Mouse (Mus musculus) CH12.LX (cell line): ENCODE measurements around the gene Slc16a5. TPM values are rescaled to one million over a fixed set of nuclear protein-coding genes. Genes with fewer than 3 reads are reported as not detected.
A peak's percentile ranks its signal among the peaks of the same experiment; 100 is the strongest.

Source experiments
- DNase-seq: peaks from one replicate; pipeline ENCODE4 v3.0.0-alpha.2; 2013; ENCODE audit errors: extremely low read depth
- H3K27ac ChIP-seq: 2 replicates; pipeline ENCODE4 v1.5.1; 2012; ENCODE audit warnings: low read depth, mild to moderate bottlenecking, control low read depth, moderate library complexity; ENCODE audit not compliant: insufficient read depth
- H3K27me3 ChIP-seq: replicated peaks from 2 replicates; pipeline ENCODE3; 2012; ENCODE audit warnings: inconsistent platforms
- H3K36me3 ChIP-seq, 2 experiments: replicated peaks in 1 of 2; 2 replicates each; pipeline versions ENCODE3 to v1.6.1; 2012; ENCODE audit warnings: inconsistent platforms in 1 of 2, low read length in 1 of 2, mild to moderate bottlenecking in 1 of 2, mixed read lengths in 1 of 2, moderate library complexity in 1 of 2; ENCODE audit not compliant: control insufficient read depth in 1 of 2, insufficient read depth in 1 of 2
- H3K4me1 ChIP-seq, 2 experiments: 2 replicates each; pipeline ENCODE4 v1.6.1; 2012; ENCODE audit warnings: inconsistent platforms in 1 of 2, moderate library complexity in 1 of 2; ENCODE audit not compliant: insufficient read depth in 2 of 2, control insufficient read depth in 1 of 2
- H3K4me2 ChIP-seq: 2 replicates; pipeline ENCODE4 v1.6.1; 2012; ENCODE audit warnings: low read depth, mild to moderate bottlenecking, control low read depth; ENCODE audit not compliant: poor library complexity, insufficient read depth, severe bottlenecking
- H3K4me3 ChIP-seq, 3 experiments: fragments of 150-350 bp in 1 of 3; sonication (generic) in 1 of 3; replicated peaks in 1 of 3; 2 replicates each; pipeline versions ENCODE3 to v1.5.1; 2011 to 2012; ENCODE audit warnings: low read depth in 2 of 3, low read length in 2 of 3, mild to moderate bottlenecking in 2 of 3, moderate library complexity in 2 of 3, control low read depth in 1 of 3, improper control_type of control experiment in 1 of 3, inconsistent platforms in 1 of 3, mixed read lengths in 1 of 3; ENCODE audit not compliant: poor library complexity in 1 of 3
- H3K79me2 ChIP-seq: replicated peaks from 2 replicates; pipeline ENCODE4 v1.6.1; 2012; ENCODE audit warnings: mild to moderate bottlenecking, moderate library complexity; ENCODE audit not compliant: control insufficient read depth, poor library complexity, insufficient read depth, severe bottlenecking; ENCODE audit errors: extremely low read depth
- H3K9ac ChIP-seq: 2 replicates; pipeline ENCODE4 v1.6.1; 2012; ENCODE audit warnings: low read depth, mild to moderate bottlenecking, control low read depth, moderate library complexity; ENCODE audit not compliant: insufficient read depth
- H3K9me3 ChIP-seq: replicated peaks from 2 replicates; pipeline ENCODE3; 2012; ENCODE audit warnings: low read length, inconsistent platforms, mixed read lengths
- BHLHE40 ChIP-seq: IDR thresholded peaks from 2 replicates; pipeline ENCODE4 v1.6.1; 2011; ENCODE audit warnings: mild to moderate bottlenecking, low read depth, low read length, improper control_type of control experiment
- CHD1 ChIP-seq: IDR thresholded peaks from 2 replicates; pipeline ENCODE4 v1.6.1; 2012; ENCODE audit warnings: low read depth, low read length, improper control_type of control experiment, inconsistent platforms
- CTCF ChIP-seq, 2 experiments: IDR thresholded peaks in 1 of 2; conservative IDR thresholded peaks in 1 of 2; 2 replicates each; pipeline ENCODE4 v1.5.1; 2011 to 2012; ENCODE audit warnings: low read depth in 2 of 2, low read length in 2 of 2, improper control_type of control experiment in 1 of 2, inconsistent platforms in 1 of 2, mild to moderate bottlenecking in 1 of 2, moderate library complexity in 1 of 2
- E2F4 ChIP-seq: IDR thresholded peaks from 2 replicates; pipeline ENCODE4 v1.6.1; 2011; ENCODE audit warnings: low read depth, low read length, improper control_type of control experiment; ENCODE audit not compliant: insufficient replicate concordance
- EP300 ChIP-seq: IDR thresholded peaks from 2 replicates; pipeline ENCODE4 v1.6.1; 2011; ENCODE audit warnings: low read length, improper control_type of control experiment
- ETS1 ChIP-seq: conservative IDR thresholded peaks from 2 replicates; pipeline ENCODE4 v1.6.1; 2012; ENCODE audit warnings: low read depth, mild to moderate bottlenecking, inconsistent platforms, low read length, improper control_type of control experiment, moderate library complexity
- GABPA ChIP-seq: IDR thresholded peaks from 2 replicates; pipeline ENCODE4 v1.6.1; 2012; ENCODE audit warnings: low read depth, low read length, improper control_type of control experiment, inconsistent platforms; ENCODE audit not compliant: insufficient replicate concordance
- IRF4 ChIP-seq: IDR thresholded peaks from 2 replicates; pipeline ENCODE4 v1.6.1; 2014; ENCODE audit warnings: low read depth, mild to moderate bottlenecking, inconsistent platforms, low read length, improper control_type of control experiment
- KAT2A ChIP-seq: IDR thresholded peaks from 2 replicates; pipeline ENCODE4 v1.6.1; 2012; ENCODE audit warnings: low read length, improper control_type of control experiment, inconsistent platforms; ENCODE audit not compliant: insufficient replicate concordance
- MAFK ChIP-seq: IDR thresholded peaks from 2 replicates; pipeline ENCODE4 v1.6.1; 2011; ENCODE audit warnings: low read length, improper control_type of control experiment; ENCODE audit not compliant: insufficient replicate concordance
- MAX ChIP-seq: IDR thresholded peaks from 2 replicates; pipeline ENCODE4 v1.6.1; 2011; ENCODE audit warnings: low read length, improper control_type of control experiment
- MEF2A ChIP-seq: IDR thresholded peaks from 2 replicates; pipeline ENCODE4 v1.6.1; 2014; ENCODE audit warnings: low read depth, mild to moderate bottlenecking, inconsistent platforms, low read length, improper control_type of control experiment, borderline replicate concordance
- MXI1 ChIP-seq: IDR thresholded peaks from 2 replicates; pipeline ENCODE4 v1.6.1; 2011; ENCODE audit warnings: mild to moderate bottlenecking, low read depth, low read length, improper control_type of control experiment
- MYC ChIP-seq: IDR thresholded peaks from 2 replicates; pipeline ENCODE4 v1.6.1; 2011; ENCODE audit warnings: low read depth, mild to moderate bottlenecking, improper control_type of control experiment, low read length
- NELFE ChIP-seq: IDR thresholded peaks from 2 replicates; pipeline ENCODE4 v1.6.1; 2011; ENCODE audit warnings: low read depth, low read length, improper control_type of control experiment
- NRF1 ChIP-seq: IDR thresholded peaks from 2 replicates; pipeline ENCODE4 v1.6.1; 2014; ENCODE audit warnings: low read depth, mild to moderate bottlenecking, inconsistent platforms, low read length, improper control_type of control experiment, moderate library complexity
- POLR2AphosphoS2 ChIP-seq: IDR thresholded peaks from 2 replicates; pipeline ENCODE4 v1.6.1; 2011; ENCODE audit warnings: low read depth, low read length, improper control_type of control experiment
- RAD21 ChIP-seq: IDR thresholded peaks from 2 replicates; pipeline ENCODE4 v1.6.1; 2011; ENCODE audit warnings: low read depth, mild to moderate bottlenecking, low read length, improper control_type of control experiment, moderate library complexity
- RCOR1 ChIP-seq: conservative IDR thresholded peaks from 2 replicates; pipeline ENCODE4 v1.6.1; 2012; ENCODE audit warnings: low read depth, mild to moderate bottlenecking, inconsistent platforms, low read length, improper control_type of control experiment
- SIN3A ChIP-seq: IDR thresholded peaks from 2 replicates; pipeline ENCODE4 v1.6.1; 2012; ENCODE audit warnings: low read length, improper control_type of control experiment, inconsistent platforms
- TBP ChIP-seq: conservative IDR thresholded peaks from 2 replicates; pipeline ENCODE4 v1.6.1; 2011; ENCODE audit warnings: low read depth, low read length, improper control_type of control experiment
- TCF12 ChIP-seq: IDR thresholded peaks from 2 replicates; pipeline ENCODE4 v1.6.1; 2014; ENCODE audit warnings: low read depth, mild to moderate bottlenecking, inconsistent platforms, low read length, improper control_type of control experiment
- UBTF ChIP-seq: IDR thresholded peaks from 2 replicates; pipeline ENCODE4 v1.6.1; 2012; ENCODE audit warnings: low read depth, mild to moderate bottlenecking, inconsistent platforms, low read length, improper control_type of control experiment, moderate library complexity
- USF1 ChIP-seq: IDR thresholded peaks from 2 replicates; pipeline ENCODE4 v1.6.1; 2014; ENCODE audit warnings: low read depth, mild to moderate bottlenecking, inconsistent platforms, low read length, improper control_type of control experiment
- USF2 ChIP-seq: conservative IDR thresholded peaks from 2 replicates; pipeline ENCODE4 v1.6.1; 2011; ENCODE audit warnings: low read depth, low read length, improper control_type of control experiment
- ZMIZ1 ChIP-seq: IDR thresholded peaks from 2 replicates; pipeline ENCODE4 v1.6.1; 2012; ENCODE audit warnings: low read depth, mild to moderate bottlenecking, inconsistent platforms, low read length, improper control_type of control experiment
- dilution Hi-C: fragments of 300-500 bp; cut with MboI; formaldehyde crosslinking; loops from 2 replicates; pipeline ENCODE4 v1.14.3; 2020; ENCODE audit warnings: low sequenced_read_pairs; ENCODE audit not compliant: extremely low pct_unique_long_range_greater_than_20kb, extremely low pct_ligation_motif_present
- in situ Hi-C: fragments of 300-500 bp; cut with MboI; formaldehyde crosslinking; loops from 3 replicates; pipeline ENCODE4 v1.14.3; 2019; ENCODE audit warnings: low sequenced_read_pairs, low pct_ligation_motif_present, low pct_unique_long_range_greater_than_20kb, mixed read lengths
- polyA plus RNA-seq: library from polyadenylated mRNA; unstranded; fragments of >175 nt; gene quantifications from 2 replicates; pipeline ENCODE4 v1.2.1, GENCODE M21; 2012; ENCODE audit warnings: low read depth; ENCODE audit not compliant: insufficient read length
- total RNA-seq, 2 experiments: library from RNA; depleted of rRNA; stranded (reverse); fragments of 300-350 nt in 1 of 2; fragments of >200 nt in 1 of 2; gene quantifications; 2 replicates each; pipeline ENCODE4 v1.2.3; 2012 to 2014

Gene Slc16a5
- total and polyA plus RNA-seq, 3 experiments: 0.51 to 0.71 TPM; not detected in 1

DNA sequence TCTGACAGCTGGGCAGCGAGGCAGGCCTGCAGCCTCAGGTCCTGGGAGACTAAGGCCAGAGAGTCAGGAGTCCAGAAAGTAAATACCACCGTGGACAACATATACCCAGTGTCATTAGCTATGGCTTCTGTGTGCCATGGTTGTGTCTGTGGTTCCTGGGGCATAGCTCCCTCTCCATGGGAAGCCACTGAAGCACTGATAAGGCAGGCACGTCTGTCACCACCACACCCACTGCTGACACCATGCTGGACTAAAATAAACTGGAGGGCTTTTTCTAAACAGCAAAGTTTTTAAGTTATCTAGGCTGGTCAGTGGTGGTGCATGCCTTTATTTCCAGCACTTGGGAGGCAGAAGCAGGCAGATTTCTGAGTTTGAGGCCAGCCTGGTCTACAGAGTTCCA is 44.3 kb downstream of the Slc16a5 start:
- Histone ChIP-seq H3K79me2 (peaks cover 90% of the 10 kb centered on the region), H3K27ac (0 out of 2 replicates have a peak overlapping the region, but pooled peaks have one; percentile 6), H3K27me3 (no peaks in the 10 kb centered on the region), H3K4me1 (peaks cover 36 to 69% of the 10 kb centered on the region in 2 experiments), H3K36me3 (peaks cover 23 to 75% of the 10 kb centered on the region in 2 experiments), H3K4me2 (no peak overlapping the region), H3K4me3 (no peak overlapping the region), H3K9me3 (no peaks in the 10 kb centered on the region), H3K9ac (no peak overlapping the region)
- in situ Hi-C loops (loop anchor here (10.0 kb wide), 1 partner anchor 208 kb away; no protein-coding TSS in a partner anchor), dilution Hi-C loops (no loop called here)
- DNase-seq: no peak
- no peak for TF ChIP-seq GABPA
- no peak for TF ChIP-seq EP300
- no peak for TF ChIP-seq CTCF (conservative IDR thresholded peaks at IDR 0.05 in 1 of 2, IDR thresholded peaks at IDR 0.05 in 1 of 2; ENCODE audit: low read depth in 2 of 2, low read length in 2 of 2)
- TF ChIP-seq CHD1: no peak
- TF ChIP-seq IRF4: no peak
- TF ChIP-seq USF2: no peak
- TF ChIP-seq E2F4: no peak
- TF ChIP-seq RAD21: no peak
- no peak for TF ChIP-seq NRF1
- no peak for TF ChIP-seq TBP
- no peak for TF ChIP-seq USF1

DNA sequence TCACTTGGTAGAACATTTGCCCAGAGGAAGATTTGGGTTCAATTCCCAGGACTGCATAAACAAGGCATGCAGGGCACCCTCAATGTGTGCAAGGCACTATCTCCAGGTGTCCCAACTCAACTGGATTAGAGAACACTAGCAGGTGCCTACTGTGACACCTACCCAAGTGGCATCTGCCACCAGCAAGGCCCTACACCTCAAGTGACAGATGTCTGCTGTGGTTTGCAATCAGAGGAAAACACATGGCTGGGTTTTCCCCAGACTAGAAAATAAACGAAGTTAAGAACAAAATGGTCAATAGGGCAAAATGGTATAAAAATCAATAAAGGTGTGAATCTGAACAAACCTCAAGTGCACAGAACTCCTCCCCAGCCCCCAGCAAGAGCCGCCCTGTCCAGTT is 45.8 kb downstream of the Slc16a5 start:
- no peak overlapping the region for H3K4me3 ChIP-seq
- no peak for TF ChIP-seq GABPA
- TF ChIP-seq UBTF: no peak
- TF ChIP-seq ZMIZ1: no peak
- TF ChIP-seq EP300: peak; percentile 63; the same call in 1 of the 2 replicates
- TF ChIP-seq MEF2A: 0 out of 2 replicates have a peak, but pooled peaks have one; percentile 22
- TF ChIP-seq RAD21: no peak
- peak; percentile 68; the same call in 1 of the 2 replicates for TF ChIP-seq SIN3A
- no peak; the same call in 1 of the 2 replicates for TF ChIP-seq NELFE
- no peak for TF ChIP-seq TBP
- peak; percentile 70; the same call in 1 of the 2 replicates for TF ChIP-seq ETS1
- peak; percentile 73 for TF ChIP-seq BHLHE40
- no peak for TF ChIP-seq KAT2A
- no peak for TF ChIP-seq CTCF (conservative IDR thresholded peaks at IDR 0.05 in 1 of 2, IDR thresholded peaks at IDR 0.05 in 1 of 2; ENCODE audit: low read depth in 2 of 2, low read length in 2 of 2)
- TF ChIP-seq MAX: peak; percentile 57
- peak; percentile 71; the same call in 1 of the 2 replicates for TF ChIP-seq MYC
- TF ChIP-seq USF1: no peak
- no peak for TF ChIP-seq USF2
- no peak for TF ChIP-seq MAFK
- no peak for TF ChIP-seq E2F4
- TF ChIP-seq POLR2AphosphoS2: no peak
- TF ChIP-seq TCF12: peak; percentile 94
- no peak for TF ChIP-seq CHD1
- TF ChIP-seq MXI1: peak; percentile 72; the same call in 1 of the 2 replicates
- TF ChIP-seq RCOR1: no peak
- TF ChIP-seq, all 38 proteins: peak for 9
- H3K79me2 ChIP-seq: peaks cover 98% of the 10 kb centered on the region
- peak overlapping the region; percentile 57 for H3K4me2 ChIP-seq
- no peaks in the 10 kb centered on the region for H3K9me3 ChIP-seq
- H3K27me3 ChIP-seq: no peaks in the 10 kb centered on the region
- dilution Hi-C loops: no loop called here
- peaks cover 14 to 63% of the 10 kb centered on the region in 2 experiments for H3K36me3 ChIP-seq
- H3K9ac ChIP-seq: no peak overlapping the region
- peaks cover 36 to 78% of the 10 kb centered on the region in 2 experiments for H3K4me1 ChIP-seq
- in situ Hi-C loops: loop anchor here (10.0 kb wide), 1 partner anchor 207 kb away; no protein-coding TSS in a partner anchor
- peak overlapping the region; percentile 62; the same call in 1 of the 2 replicates for H3K27ac ChIP-seq
- DNase-seq: no peak
